Mouse (Mus musculus) E14TG2a.4 (cell line): ENCODE data around the gene Pou2f2.

ENCODE experiments used
- CTCF ChIP-seq: conservative IDR thresholded peaks from 2 replicates; pipeline ENCODE4 v1.5.1; 2014; ENCODE audit warnings: low read length
- NANOG ChIP-seq: IDR thresholded peaks from 2 replicates; pipeline ENCODE4 v1.6.1; 2014; ENCODE audit warnings: borderline replicate concordance, low read length, mixed read lengths

DNA sequence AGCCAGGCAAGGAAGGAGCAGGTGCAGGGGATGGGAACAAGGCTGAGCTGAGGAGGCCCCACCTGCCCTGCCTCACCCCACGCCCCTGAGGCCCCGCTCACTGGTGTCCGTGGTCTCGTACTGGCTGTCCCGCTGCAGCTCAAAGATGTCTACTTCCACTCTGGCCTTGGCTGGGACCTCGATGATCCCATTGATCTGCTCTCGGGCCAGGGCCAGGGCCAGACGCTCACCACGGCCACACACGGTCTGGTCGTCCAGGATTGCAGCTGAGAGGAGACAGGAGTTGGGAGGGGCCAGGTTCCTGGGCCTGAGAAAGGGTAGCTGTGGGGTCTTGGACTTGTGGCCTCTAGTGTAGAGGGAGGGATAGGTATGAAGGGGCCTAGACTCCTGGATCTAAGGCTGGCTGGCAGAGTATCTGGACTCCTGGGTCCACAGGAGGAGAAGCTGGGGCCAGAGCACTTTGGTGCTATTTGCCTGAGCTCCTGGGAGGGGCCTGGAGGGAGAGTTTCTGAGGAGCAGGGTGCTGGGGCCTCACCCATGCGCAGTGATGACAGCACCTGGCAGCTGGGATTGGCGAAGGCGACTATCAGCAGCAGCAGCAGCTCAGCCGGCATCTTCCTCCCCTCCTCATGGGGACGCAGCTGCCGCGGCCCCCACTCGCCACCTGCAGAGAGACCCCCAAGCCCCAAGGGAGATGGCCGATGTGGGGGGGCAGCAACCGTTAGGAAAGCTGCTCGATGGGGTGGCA lies 111.4 kb downstream of the Pou2f2 start:
- no peak for TF ChIP-seq CTCF
- TF ChIP-seq NANOG, result no peak
